In genomic region chr19:4333791-4334190, GRCm38 (mm10) we compare ENCODE assay signal across 1 mouse cellular context.
TF ChIP-seq lines count a peak whose summit lies in the region.

No protein-coding gene starts in this region.

TF ChIP-seq in MEL, 35 proteins besides CTCF, POLR2A, EP300 and RAD21 (continued from another document):
- TF ChIP-seq SMC3 (IDR thresholded peaks at IDR 0.05; ENCODE audit: low read depth, low read length) (peak; percentile 5; the same call in 1 of the 2 replicates), UBTF (IDR thresholded peaks at IDR 0.05; ENCODE audit: borderline replicate concordance, insufficient read depth, low read depth, low read length) (no peak), E2F4 (IDR thresholded peaks at IDR 0.05; ENCODE audit: borderline replicate concordance, low read depth, low read length) (no peak), GATA1 (IDR thresholded peaks at IDR 0.05; ENCODE audit: low read depth, low read length) (no peak), ZMIZ1 (IDR thresholded peaks at IDR 0.05; ENCODE audit: low read depth, low read length) (peak; percentile 73; the same call in 1 of the 2 replicates), NELFE (IDR thresholded peaks at IDR 0.05; ENCODE audit: low read depth, low read length) (peak; percentile 58), MAFK (IDR thresholded peaks at IDR 0.05; ENCODE audit: borderline replicate concordance, low read depth, low read length) (no peak), MAX (IDR thresholded peaks at IDR 0.05; ENCODE audit: low read length) (peak; percentile 83), ETS1 (IDR thresholded peaks at IDR 0.05; ENCODE audit: low read depth, low read length) (peak; percentile 61), RCOR1 (IDR thresholded peaks at IDR 0.05; ENCODE audit: low read depth, low read length) (no peak), USF2 (IDR thresholded peaks at IDR 0.05; ENCODE audit: borderline replicate concordance in 1 of 2, insufficient read depth in 1 of 2, low read depth in 1 of 2, low read length in 2 of 2) (no peak)
